Mouse (Mus musculus) myocyte (in vitro differentiated cells): Measurements from ENCODE around the gene Xrcc5. TPM values are rescaled to one million over a fixed set of nuclear protein-coding genes. Genes with fewer than 3 reads are reported as not detected.

Source experiments
- H3K27me3 ChIP-seq: one replicate; pipeline ENCODE4 v1.6.1; 2011; ENCODE audit not compliant: control insufficient read depth, insufficient read depth, insufficient read length
- H3K36me3 ChIP-seq: one replicate; pipeline ENCODE4 v1.6.1; 2011; ENCODE audit not compliant: control insufficient read depth, insufficient read depth
- H3K4me2 ChIP-seq: one replicate; pipeline ENCODE4 v1.6.1; 2011; ENCODE audit warnings: low read depth, control low read depth
- H3K4me3 ChIP-seq: one replicate; pipeline ENCODE4 v1.5.1; 2011; ENCODE audit warnings: mild to moderate bottlenecking, control low read depth, moderate library complexity
- H3K79me2 ChIP-seq: one replicate; pipeline ENCODE4 v1.6.1; 2011; ENCODE audit not compliant: control insufficient read depth, insufficient read depth
- H3ac ChIP-seq: one replicate; pipeline ENCODE4 v1.6.1; 2011; ENCODE audit not compliant: control insufficient read depth, insufficient read length
- CEBPB ChIP-seq: IDR thresholded peaks from 2 replicates; pipeline ENCODE4 v1.6.1; 2011; ENCODE audit warnings: mild to moderate bottlenecking, moderate library complexity; ENCODE audit not compliant: poor library complexity, insufficient read depth, severe bottlenecking
- E2F4 ChIP-seq: IDR thresholded peaks from one replicate; pipeline ENCODE4 v1.6.1; 2011; ENCODE audit warnings: mild to moderate bottlenecking, control low read depth, moderate library complexity; ENCODE audit not compliant: insufficient read depth
- MAX ChIP-seq: IDR thresholded peaks from one replicate; pipeline ENCODE4 v1.6.1; 2011; ENCODE audit warnings: low read depth, mild to moderate bottlenecking, control low read depth
- MYOD1 ChIP-seq, 3 experiments: IDR thresholded peaks; one replicate each; pipeline ENCODE4 v1.6.1; 2011; ENCODE audit warnings: control low read depth in 2 of 3, low read depth in 2 of 3, mild to moderate bottlenecking in 2 of 3, moderate library complexity in 1 of 3; ENCODE audit not compliant: insufficient read length in 2 of 3, control insufficient read depth in 1 of 3
- MYOG ChIP-seq, 3 experiments: IDR thresholded peaks; one replicate each; pipeline ENCODE4 v1.6.1; 2011; ENCODE audit warnings: control low read depth in 2 of 3, low read depth in 2 of 3, mild to moderate bottlenecking in 2 of 3; ENCODE audit not compliant: insufficient read length in 2 of 3, control insufficient read depth in 1 of 3, insufficient read depth in 1 of 3
- POLR2A ChIP-seq: IDR thresholded peaks from one replicate; pipeline ENCODE4 v1.6.1; 2011; ENCODE audit warnings: low read depth, mild to moderate bottlenecking, control low read depth, moderate library complexity; ENCODE audit not compliant: insufficient read length
- POLR2AphosphoS2 ChIP-seq: IDR thresholded peaks from one replicate; pipeline ENCODE4 v1.6.1; 2011; ENCODE audit warnings: low read depth, control low read depth; ENCODE audit not compliant: insufficient read length
- REST ChIP-seq: IDR thresholded peaks from one replicate; pipeline ENCODE4 v1.6.1; 2011; ENCODE audit warnings: mild to moderate bottlenecking, control low read depth, moderate library complexity; ENCODE audit not compliant: insufficient read depth, insufficient read length
- SRF ChIP-seq: IDR thresholded peaks from one replicate; pipeline ENCODE4 v1.6.1; 2011; ENCODE audit warnings: low read depth; ENCODE audit not compliant: control insufficient read depth, insufficient read length
- TCF12 ChIP-seq: IDR thresholded peaks from one replicate; pipeline ENCODE4 v1.6.1; 2011; ENCODE audit warnings: mild to moderate bottlenecking, control low read depth; ENCODE audit not compliant: poor library complexity, insufficient read depth, severe bottlenecking
- TCF3 ChIP-seq: IDR thresholded peaks from one replicate; pipeline ENCODE4 v1.6.1; 2011; ENCODE audit warnings: low read depth, control low read depth; ENCODE audit not compliant: insufficient read length
- USF1 ChIP-seq: IDR thresholded peaks from one replicate; pipeline ENCODE4 v1.6.1; 2011; ENCODE audit warnings: low read depth, mild to moderate bottlenecking, control low read depth, moderate library complexity
- polyA plus RNA-seq: library from polyadenylated mRNA; unstranded; fragments of >200 nt; fragmentation: generic; extraction: Trizol; gene quantifications from one replicate; pipeline ENCODE4 v1.2.1, GENCODE M21; 2012; ENCODE audit warnings: missing spikeins

Gene Xrcc5
- polyA plus RNA-seq, 1 experiment: 23.5 TPM

- no peak overlapping the region for H3K4me2 ChIP-seq
- no peaks in the 10 kb centered on the region for H3K79me2 ChIP-seq
- no peak overlapping the region for H3K4me3 ChIP-seq
- no peaks in the 10 kb centered on the region for H3K27me3 ChIP-seq
- no peaks in the 10 kb centered on the region for H3K36me3 ChIP-seq
- no peak overlapping the region for H3ac ChIP-seq
- TF ChIP-seq E2F4 (no peak), TCF3 (no peak), MAX (no peak), POLR2AphosphoS2 (no peak), POLR2A (no peak)
Observed at GRCm38 (mm10) chr1:72291421-72291820, 15.8 kb upstream of the Xrcc5 start.

DNA sequence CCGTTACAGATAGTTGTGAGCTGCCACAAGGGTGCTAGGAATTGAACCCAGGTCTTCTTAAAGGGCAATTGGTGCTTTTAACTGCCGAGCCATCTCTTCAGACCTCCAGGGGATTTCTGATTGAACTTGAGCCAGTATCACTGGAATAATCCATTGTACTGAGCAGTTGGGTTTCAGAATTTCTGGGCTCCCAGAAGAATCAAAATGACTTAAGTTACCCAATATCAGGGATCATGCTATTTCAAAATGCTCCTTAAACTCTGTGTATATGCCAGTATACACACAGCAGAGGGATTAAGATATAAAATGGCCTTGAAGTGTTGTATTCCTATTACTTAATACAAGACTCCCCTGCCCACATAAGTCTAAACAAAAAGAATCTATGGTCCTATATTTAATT is 15.3 kb upstream of the Xrcc5 start:
- Histone ChIP-seq H3K36me3 (no peaks in the 10 kb centered on the region), H3K27me3 (no peaks in the 10 kb centered on the region), H3ac (no peak overlapping the region), H3K4me3 (no peak overlapping the region), H3K79me2 (no peaks in the 10 kb centered on the region), H3K4me2 (no peak overlapping the region)
- TF ChIP-seq TCF12: no peak
- TF ChIP-seq CEBPB: no peak
- TF ChIP-seq MYOG (IDR thresholded peaks at IDR 0.05; ENCODE audit: control insufficient read depth in 1 of 3, insufficient read depth in 1 of 3, insufficient read length in 2 of 3, low read depth in 2 of 3): no peak
- no peak for TF ChIP-seq USF1
- no peak for TF ChIP-seq E2F4
- TF ChIP-seq REST: no peak
- no peak for TF ChIP-seq TCF3
- no peak for TF ChIP-seq SRF

DNA sequence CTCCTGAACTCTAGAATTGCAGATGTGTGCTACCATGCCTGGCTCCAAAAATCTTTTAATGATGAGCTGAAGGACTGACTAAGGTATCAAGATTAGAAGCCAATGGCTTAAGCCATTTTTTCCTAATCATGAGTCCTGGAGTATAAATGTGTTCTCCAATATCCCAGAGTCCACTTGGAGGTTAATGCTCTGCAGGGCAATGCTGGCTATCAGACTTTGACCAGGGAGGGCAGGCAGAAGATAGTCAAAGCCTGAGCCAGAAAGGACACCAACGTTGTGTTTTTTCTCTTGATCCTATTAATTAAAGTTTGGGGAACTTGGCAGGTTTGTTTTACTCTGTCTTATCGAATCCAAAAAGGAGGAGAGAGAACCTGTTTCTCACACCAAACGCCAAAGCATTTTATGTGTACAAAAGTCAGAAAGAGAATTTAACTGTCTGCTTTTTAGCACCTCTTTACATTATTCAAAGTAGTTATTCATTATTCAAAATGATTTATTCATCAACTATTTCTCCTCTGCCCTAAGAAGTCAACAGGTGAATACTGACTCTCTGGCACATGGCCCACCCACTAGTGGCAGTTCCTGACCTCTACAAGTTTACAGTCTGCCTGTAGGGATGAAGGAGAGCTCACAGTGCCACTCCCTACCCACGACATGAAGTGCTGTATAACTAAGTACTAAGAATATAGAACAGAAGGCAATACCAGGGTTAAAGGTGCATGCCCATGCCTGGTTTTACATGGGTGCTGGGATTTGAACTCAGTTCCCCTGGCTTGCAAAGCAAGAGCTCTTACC is 13.2 kb upstream of the Xrcc5 start:
- no peak overlapping the region for H3ac ChIP-seq
- H3K27me3 ChIP-seq: no peaks in the 10 kb centered on the region
- H3K79me2 ChIP-seq: no peaks in the 10 kb centered on the region
- no peaks in the 10 kb centered on the region for H3K36me3 ChIP-seq
- no peak overlapping the region for H3K4me2 ChIP-seq
- no peak overlapping the region for H3K4me3 ChIP-seq
- TF ChIP-seq USF1 (no peak), MYOG (IDR thresholded peaks at IDR 0.05; ENCODE audit: control insufficient read depth in 1 of 3, insufficient read depth in 1 of 3, insufficient read length in 2 of 3, low read depth in 2 of 3) (no peak), MAX (no peak), TCF12 (no peak), SRF (no peak), E2F4 (no peak), REST (no peak), MYOD1 (IDR thresholded peaks at IDR 0.05; ENCODE audit: control insufficient read depth in 1 of 3, insufficient read length in 2 of 3, low read depth in 2 of 3) (no peak), TCF3 (no peak), POLR2A (no peak), CEBPB (no peak), POLR2AphosphoS2 (no peak)

- Histone ChIP-seq H3K4me3 (no peak overlapping the region), H3K27me3 (no peaks in the 10 kb centered on the region), H3K4me2 (no peak overlapping the region), H3K36me3 (no peaks in the 10 kb centered on the region), H3K79me2 (no peaks in the 10 kb centered on the region), H3ac (no peak overlapping the region)
- TF ChIP-seq E2F4: no peak
- TF ChIP-seq USF1: no peak
- no peak for TF ChIP-seq TCF12
- no peak for TF ChIP-seq POLR2AphosphoS2
- TF ChIP-seq CEBPB: no peak
- no peak for TF ChIP-seq MAX
- TF ChIP-seq REST: no peak
- no peak for TF ChIP-seq SRF
- no peak for TF ChIP-seq MYOD1 (IDR thresholded peaks at IDR 0.05; ENCODE audit: control insufficient read depth in 1 of 3, insufficient read length in 2 of 3, low read depth in 2 of 3)
- TF ChIP-seq TCF3: no peak
- no peak for TF ChIP-seq POLR2A
- TF ChIP-seq MYOG (IDR thresholded peaks at IDR 0.05; ENCODE audit: control insufficient read depth in 1 of 3, insufficient read depth in 1 of 3, insufficient read length in 2 of 3, low read depth in 2 of 3): no peak
Observed at GRCm38 (mm10) chr1:72295746-72296145, 11.5 kb upstream of the Xrcc5 start.

GRCm38 (mm10) chr1:72301845-72302244 is 5.4 kb upstream of the Xrcc5 start:
- no peak overlapping the region for H3K4me2 ChIP-seq
- peak; percentile 22 for TF ChIP-seq USF1
- TF ChIP-seq REST: no peak
- no peak overlapping the region for H3K4me3 ChIP-seq
- no peaks in the 10 kb centered on the region for H3K36me3 ChIP-seq
- H3K79me2 ChIP-seq: no peaks in the 10 kb centered on the region
- no peak overlapping the region for H3ac ChIP-seq
- H3K27me3 ChIP-seq: no peaks in the 10 kb centered on the region
